Mouse (Mus musculus) forebrain, embryonic 14.5 days (tissue): ENCODE data around the gene Abhd5. TPM values are rescaled to one million over a fixed set of nuclear protein-coding genes. Genes with fewer than 3 reads are reported as not detected.

Experiments
- ATAC-seq: fragments of 200-750 bp; cut with Nextera tagmentation; 2 replicates; pipeline ENCODE4 v1.8.0; 2017; ENCODE audit warnings: mild to moderate bottlenecking, moderate library complexity
- DNase-seq: peaks from one replicate; pipeline ENCODE4 v3.0.0-alpha.2; 2015; ENCODE audit warnings: low spot score
- H3K27ac ChIP-seq: fragments of 300-500 bp; sonication (generic); 2 replicates; pipeline ENCODE4 v1.5.1; 2014; ENCODE audit warnings: low read depth, mild to moderate bottlenecking, control low read depth, low read length, moderate library complexity
- H3K27me3 ChIP-seq: fragments of 300-500 bp; sonication (generic); replicated peaks from 2 replicates; pipeline ENCODE4 v1.6.1; 2014; ENCODE audit warnings: low read length, control low read depth, mixed read lengths; ENCODE audit not compliant: control insufficient read depth, insufficient read depth
- H3K36me3 ChIP-seq: fragments of 300-500 bp; sonication (generic); 2 replicates; pipeline ENCODE4 v1.6.1; 2014; ENCODE audit warnings: low read length, control low read depth; ENCODE audit not compliant: control insufficient read depth, insufficient read depth
- H3K4me1 ChIP-seq: fragments of 300-500 bp; sonication (generic); 2 replicates; pipeline ENCODE4 v1.6.1; 2014; ENCODE audit warnings: antibody characterized with exemption, low read length, control low read depth; ENCODE audit not compliant: control insufficient read depth, insufficient read depth
- H3K4me2 ChIP-seq: fragments of 300-500 bp; sonication (generic); 2 replicates; pipeline ENCODE4 v1.6.1; 2014; ENCODE audit warnings: mild to moderate bottlenecking, control low read depth, low read length
- H3K4me3 ChIP-seq: fragments of 300-500 bp; sonication (generic); 2 replicates; pipeline ENCODE4 v1.5.1; 2014; ENCODE audit warnings: low read depth, low read length, control low read depth
- H3K9ac ChIP-seq: fragments of 300-500 bp; sonication (generic); 2 replicates; pipeline ENCODE4 v1.6.1; 2014; ENCODE audit warnings: mild to moderate bottlenecking, low read length, control low read depth, moderate library complexity
- H3K9me3 ChIP-seq: fragments of 300-500 bp; sonication (generic); replicated peaks from 2 replicates; pipeline ENCODE4 v1.6.1; 2016; ENCODE audit warnings: low read length, control low read depth, mixed read lengths; ENCODE audit not compliant: control insufficient read depth
- WGBS: fragments of 180-500 bp; shearing (Covaris S2); extraction: QIAGEN DNeasy Blood & Tissue Kit; methylation state at CpG from one replicate; pipeline ENCODE4 v1.1.7; 2014; 5-methylcytosine and 5-hydroxymethylcytosine counted together
- polyA plus RNA-seq: library from polyadenylated mRNA; unstranded; fragments of >200 nt; fragmentation: Nextera tagmentation; extraction: Ambion mirVana; gene quantifications from 2 replicates; pipeline ENCODE4 v1.2.1, GENCODE M21; 2014

Gene Abhd5
- polyA plus RNA-seq, 1 experiment from 2014 or later = 26.9 TPM

- Histone ChIP-seq H3K27me3 (no peaks in the 10 kb centered on the region), H3K9ac (no peak overlapping the region), H3K4me3 (no peak overlapping the region), H3K9me3 (no peaks in the 10 kb centered on the region), H3K36me3 (0 out of 2 replicates have a peak, but pooled peaks cover 2% of the 10 kb centered on the region), H3K4me1 (no peaks in the 10 kb centered on the region), H3K4me2 (no peak overlapping the region), H3K27ac (no peak overlapping the region)
- 92% methylated on average over 6 of the region's 6 CpGs for WGBS
- ATAC-seq = no peak
- DNase-seq = no peak
Measured at GRCm38 (mm10) chr9:122382006-122382405, 30.6 kb downstream of the Abhd5 start.

- WGBS = 89% methylated on average over 3 of the region's 3 CpGs
- no peak for DNase-seq
Measured at GRCm38 (mm10) chr9:122386015-122386414, 34.6 kb downstream of the Abhd5 start.

GRCm38 (mm10) chr9:122389287-122389920 lies 38.0 kb downstream of the Abhd5 start:
- Histone ChIP-seq H3K36me3 (no peaks in the 10 kb centered on the region), H3K27me3 (no peaks in the 10 kb centered on the region), H3K9me3 (no peaks in the 10 kb centered on the region), H3K4me1 (no peaks in the 10 kb centered on the region), H3K9ac (no peak overlapping the region), H3K4me2 (no peak overlapping the region), H3K27ac (no peak overlapping the region), H3K4me3 (no peak overlapping the region)
- ATAC-seq = no peak
- DNase-seq = no peak
- WGBS = 88% methylated on average over 5 of the region's 5 CpGs

More at GRCm38 (mm10) chr9:122386015-122386414, 34.6 kb downstream of the Abhd5 start:
- Histone ChIP-seq H3K4me3 (no peak overlapping the region), H3K4me2 (no peak overlapping the region), H3K9ac (no peak overlapping the region), H3K27ac (no peak overlapping the region), H3K4me1 (no peaks in the 10 kb centered on the region), H3K9me3 (no peaks in the 10 kb centered on the region), H3K36me3 (no peaks in the 10 kb centered on the region), H3K27me3 (no peaks in the 10 kb centered on the region)
- no peak for ATAC-seq

GRCm38 (mm10) chr9:122395816-122396215 lies 44.4 kb downstream of the Abhd5 start:
- no peak overlapping the region for H3K4me3 ChIP-seq
- 78% methylated on average over 5 of the region's 5 CpGs for WGBS
- no peaks in the 10 kb centered on the region for H3K9me3 ChIP-seq
- H3K4me2 ChIP-seq = no peak overlapping the region
- no peak overlapping the region for H3K9ac ChIP-seq
- no peaks in the 10 kb centered on the region for H3K36me3 ChIP-seq
- H3K27ac ChIP-seq = no peak overlapping the region
- DNase-seq = no peak
- H3K4me1 ChIP-seq = no peaks in the 10 kb centered on the region
- ATAC-seq = no peak
- no peaks in the 10 kb centered on the region for H3K27me3 ChIP-seq

- Histone ChIP-seq H3K4me3 (no peak overlapping the region), H3K9ac (no peak overlapping the region), H3K27ac (no peak overlapping the region), H3K36me3 (no peaks in the 10 kb centered on the region), H3K4me1 (no peaks in the 10 kb centered on the region), H3K9me3 (no peaks in the 10 kb centered on the region), H3K4me2 (no peak overlapping the region), H3K27me3 (no peaks in the 10 kb centered on the region)
- no peak for ATAC-seq
- no peak for DNase-seq
- 95% methylated on average over 1 of the region's 1 CpGs for WGBS
Measured at GRCm38 (mm10) chr9:122397156-122397555, 45.7 kb downstream of the Abhd5 start.

GRCm38 (mm10) chr9:122398746-122399145 lies 47.3 kb downstream of the Abhd5 start:
- DNase-seq = peak; percentile 15
- no peak for ATAC-seq
- Histone ChIP-seq H3K4me3 (no peak overlapping the region), H3K36me3 (no peaks in the 10 kb centered on the region), H3K4me1 (no peaks in the 10 kb centered on the region), H3K4me2 (no peak overlapping the region), H3K27me3 (no peaks in the 10 kb centered on the region), H3K27ac (no peak overlapping the region), H3K9ac (no peak overlapping the region), H3K9me3 (no peaks in the 10 kb centered on the region)
- WGBS = 38% methylated on average over 7 of the region's 7 CpGs

- Histone ChIP-seq H3K4me1 (no peaks in the 10 kb centered on the region), H3K27ac (no peak overlapping the region), H3K36me3 (no peaks in the 10 kb centered on the region), H3K9ac (no peak overlapping the region), H3K9me3 (no peaks in the 10 kb centered on the region), H3K27me3 (no peaks in the 10 kb centered on the region), H3K4me3 (no peak overlapping the region), H3K4me2 (no peak overlapping the region)
- WGBS = 81% methylated on average over 4 of the region's 4 CpGs
- no peak for ATAC-seq
- no peak for DNase-seq
Measured at GRCm38 (mm10) chr9:122401239-122401638, 49.8 kb downstream of the Abhd5 start.

GRCm38 (mm10) chr9:122410437-122411175 lies 59.2 kb downstream of the Abhd5 start:
- ATAC-seq (no peak), DNase-seq (no peak)
- WGBS = 91% methylated on average over 16 of the region's 16 CpGs
- H3K9me3 ChIP-seq = no peaks in the 10 kb centered on the region
- no peaks in the 10 kb centered on the region for H3K4me1 ChIP-seq
- H3K9ac ChIP-seq = no peak overlapping the region
- no peak overlapping the region for H3K4me3 ChIP-seq
- no peaks in the 10 kb centered on the region for H3K27me3 ChIP-seq
- H3K4me2 ChIP-seq = no peak overlapping the region
- H3K36me3 ChIP-seq = no peaks in the 10 kb centered on the region
- no peak overlapping the region for H3K27ac ChIP-seq

GRCm38 (mm10) chr9:122414648-122415047 lies 63.2 kb downstream of the Abhd5 start:
- peaks cover 4% of the 10 kb centered on the region; the same call in 1 of the 2 replicates for H3K27me3 ChIP-seq
- 96% methylated on average over 1 of the region's 1 CpGs for WGBS
- no peak overlapping the region for H3K27ac ChIP-seq

More at GRCm38 (mm10) chr9:122414648-122415047, 63.2 kb downstream of the Abhd5 start:
- Histone ChIP-seq H3K9me3 (no peaks in the 10 kb centered on the region), H3K9ac (no peak overlapping the region), H3K4me1 (no peaks in the 10 kb centered on the region), H3K4me2 (no peak overlapping the region), H3K36me3 (no peaks in the 10 kb centered on the region), H3K4me3 (no peak overlapping the region)
- no peak for DNase-seq
- no peak for ATAC-seq
